Mouse (Mus musculus) cerebellum, adult 9-11 months (tissue): ENCODE data around the gene Tmem151a.

Experiments
- DNase-seq: peaks from one replicate; pipeline ENCODE4 v3.0.0; 2022

Tmem151a gene

GRCm38 (mm10) chr19:5067040-5067799, 18.1 kb downstream of the Tmem151a start:
- peak; percentile 28 for DNase-seq

GRCm38 (mm10) chr19:5065104-5065503, 20.2 kb downstream of the Tmem151a start:
- no peak for DNase-seq

GRCm38 (mm10) chr19:5062446-5062845, 22.9 kb downstream of the Tmem151a start:
- no peak for DNase-seq

- DNase-seq: no peak
These were observed 23.3 kb downstream of the Tmem151a start for GRCm38 (mm10) chr19:5062041-5062440.

GRCm38 (mm10) chr19:5060365-5061330, 24.7 kb downstream of the Tmem151a start:
- no peak for DNase-seq

DNA sequence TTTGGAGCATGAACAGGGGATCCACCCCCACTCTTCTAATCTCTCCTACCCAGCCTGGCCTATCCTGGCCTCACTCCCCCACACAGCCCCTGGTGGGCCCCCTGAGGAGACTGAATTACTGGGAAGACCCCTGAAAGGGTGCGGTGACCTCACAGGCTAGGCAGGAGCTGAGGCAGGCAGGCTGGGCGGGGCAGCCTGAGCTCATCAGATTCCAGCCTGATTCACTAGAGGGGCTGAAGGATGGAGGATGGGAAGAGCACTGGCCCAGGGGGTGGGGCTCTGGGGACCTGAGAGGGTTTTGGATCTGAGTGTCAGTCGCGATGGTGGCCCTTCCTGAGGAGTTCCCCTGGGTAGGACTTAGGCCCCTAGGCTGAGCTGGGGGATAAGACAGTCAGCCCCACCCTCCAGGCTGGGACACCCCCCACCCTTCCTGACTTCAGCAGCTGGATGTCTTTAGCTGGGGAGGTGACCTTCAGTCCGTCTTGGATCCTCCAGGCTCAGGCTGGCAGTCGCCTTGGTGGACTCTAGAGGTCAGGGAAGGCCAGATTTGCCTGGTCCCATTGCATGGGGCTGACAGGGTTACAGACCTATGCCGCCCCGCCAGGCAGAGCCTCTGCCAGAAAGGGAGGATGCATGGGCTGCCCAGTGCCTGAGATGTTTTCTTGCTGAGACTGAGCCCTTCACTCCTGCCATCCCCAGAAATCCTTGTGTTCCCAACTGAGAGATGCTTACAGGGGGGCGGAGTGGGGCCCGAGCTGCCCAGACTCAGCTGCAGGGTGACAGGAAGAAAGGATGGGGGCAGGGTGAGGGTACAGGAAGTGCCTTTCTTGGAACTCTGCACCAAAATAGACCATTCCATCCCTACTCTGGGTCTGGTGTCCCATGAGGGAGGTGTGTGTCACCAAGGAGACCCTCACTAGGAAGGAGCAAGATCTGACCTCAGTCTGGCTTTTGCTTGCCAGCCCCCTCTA, 26.2 kb downstream of the Tmem151a start:
- DNase-seq: no peak

DNA sequence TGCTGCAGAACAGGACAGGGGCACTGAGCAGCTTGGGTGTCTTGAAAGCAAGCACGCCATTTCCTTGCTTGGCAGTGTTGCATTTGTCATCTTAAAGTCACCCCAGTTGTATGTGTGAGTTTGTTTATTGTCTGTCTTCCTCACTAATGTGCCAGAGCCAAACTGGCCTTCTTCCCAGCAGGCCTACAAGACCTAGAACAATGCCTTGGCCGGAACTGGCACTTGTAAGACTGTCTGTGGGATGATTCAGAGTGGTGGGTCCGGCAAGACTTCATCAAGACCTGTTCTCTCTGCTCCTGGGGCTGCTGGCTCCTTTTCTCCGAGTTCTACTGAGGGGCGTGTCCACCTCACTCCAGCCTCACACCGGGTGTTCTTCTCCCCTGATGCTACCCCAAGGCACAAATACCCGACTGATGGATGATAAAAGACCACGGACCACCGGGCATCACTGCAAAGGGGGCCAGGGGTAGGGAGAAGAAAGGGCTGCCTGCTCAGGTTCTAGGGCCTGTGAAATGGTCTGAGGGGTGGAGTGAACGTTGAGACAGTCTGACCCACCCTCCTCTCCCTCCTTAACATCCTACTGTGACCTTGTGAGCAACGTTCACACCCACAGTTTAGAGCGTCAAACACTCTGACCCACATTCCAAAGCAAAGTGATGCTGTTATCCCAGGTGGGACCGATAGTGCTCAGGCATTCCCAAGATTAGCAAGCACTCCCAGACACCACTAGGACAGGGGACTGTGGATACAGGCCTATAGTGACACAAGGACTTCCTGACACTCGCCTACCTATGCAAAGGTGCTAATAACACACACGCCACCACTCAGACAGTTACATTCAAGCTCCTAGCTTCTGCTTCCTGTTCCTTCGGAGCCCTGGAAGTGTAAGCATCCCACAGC, 27.2 kb downstream of the Tmem151a start:
- DNase-seq: no peak

DNA sequence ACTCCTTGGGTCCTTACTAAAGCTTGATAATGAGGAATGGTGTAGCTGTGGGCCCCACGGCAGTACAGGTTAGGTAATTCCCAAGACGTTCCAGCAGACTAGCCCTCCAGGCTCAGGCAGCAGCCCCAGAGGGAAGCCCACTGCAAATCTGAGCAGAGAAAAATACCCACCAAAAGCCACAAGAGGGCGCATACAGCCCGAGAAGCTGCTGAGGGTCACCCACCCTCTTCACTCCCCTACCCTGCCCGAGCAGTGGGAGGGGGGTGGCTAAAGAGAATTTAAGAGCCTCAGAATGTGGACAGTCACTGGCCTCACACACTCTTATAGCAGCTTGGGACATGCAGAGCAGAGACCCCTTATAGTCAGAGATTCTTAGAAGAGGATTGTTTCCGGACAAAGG, 29.1 kb downstream of the Tmem151a start:
- no peak for DNase-seq

- DNase-seq: peak; percentile 80
These were observed 31.4 kb downstream of the Tmem151a start for GRCm38 (mm10) chr19:5053909-5054308.

DNA sequence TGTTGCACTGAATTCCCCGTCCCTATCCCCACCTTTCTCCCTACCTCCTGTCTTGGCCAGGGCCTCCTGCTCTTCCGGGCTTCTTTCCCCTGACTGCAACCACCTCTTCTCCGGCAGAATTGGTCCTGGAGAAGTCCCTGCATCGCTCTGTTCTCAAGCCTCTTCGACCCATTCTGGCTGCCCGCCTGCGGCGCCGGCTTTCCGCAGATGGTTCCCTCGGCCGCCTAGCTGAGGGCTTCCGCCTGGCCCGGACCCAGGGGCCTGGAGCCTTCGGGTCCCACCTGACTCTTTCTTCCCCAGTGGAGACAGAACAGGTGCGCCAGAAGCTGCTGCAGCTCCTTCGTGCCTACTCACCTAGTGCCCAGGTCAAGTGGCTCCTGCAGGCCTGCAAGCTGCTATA, 32.5 kb downstream of the Tmem151a start:
- DNase-seq: peak; percentile 84

GRCm38 (mm10) chr19:5052166-5052822, 33.0 kb downstream of the Tmem151a start:
- peak; percentile 79 for DNase-seq

DNA sequence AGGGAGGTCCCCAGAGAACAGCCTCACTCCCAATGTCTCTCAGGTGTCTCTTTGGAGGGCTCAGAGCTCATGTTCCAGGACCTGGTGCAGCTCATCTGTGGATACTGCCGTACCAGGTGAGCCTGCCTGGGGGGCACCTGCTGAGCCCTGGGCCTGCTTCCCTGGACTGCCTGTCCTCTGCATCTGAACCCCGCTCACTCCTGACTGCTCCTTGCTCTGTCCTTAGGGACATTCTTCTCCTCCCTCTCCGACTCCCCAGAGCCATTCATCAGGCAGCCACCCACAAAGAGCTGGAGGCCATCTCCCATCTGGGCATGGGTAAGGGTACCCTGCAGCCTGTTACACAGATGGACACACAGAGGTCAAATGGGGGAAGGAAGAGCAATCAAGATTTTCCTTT, 33.8 kb downstream of the Tmem151a start:
- peak; percentile 52 for DNase-seq

- peak; percentile 55 for DNase-seq
These were observed 34.3 kb downstream of the Tmem151a start for GRCm38 (mm10) chr19:5051031-5051430.

- DNase-seq: peak; percentile 72
These were observed 35.1 kb downstream of the Tmem151a start, which contains the start of gene Rin1 for GRCm38 (mm10) chr19:5050047-5050905. TSS of gene Rin1 (plus strand) at chr19:5050481.

DNA sequence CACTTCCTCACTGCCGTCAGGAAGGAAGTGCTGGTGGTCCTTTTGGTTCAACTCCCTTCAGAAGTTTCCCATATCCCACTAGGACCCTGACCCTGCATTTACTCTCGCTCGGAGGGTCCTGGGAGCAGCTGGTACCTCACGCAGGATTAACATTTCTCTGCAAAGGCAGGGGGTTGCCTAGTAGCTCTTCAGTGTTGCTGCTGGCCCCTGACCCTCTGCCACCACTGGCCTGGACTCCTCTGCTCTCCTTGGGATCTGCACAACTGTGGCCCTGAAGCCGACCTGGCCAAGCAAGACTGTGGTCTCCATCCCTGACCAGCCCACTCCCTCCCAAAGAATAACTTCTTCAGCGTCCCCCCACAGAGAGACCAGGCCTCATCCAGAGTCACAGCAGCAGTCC, 36.0 kb downstream of the Tmem151a start:
- DNase-seq: peak; percentile 48

DNA sequence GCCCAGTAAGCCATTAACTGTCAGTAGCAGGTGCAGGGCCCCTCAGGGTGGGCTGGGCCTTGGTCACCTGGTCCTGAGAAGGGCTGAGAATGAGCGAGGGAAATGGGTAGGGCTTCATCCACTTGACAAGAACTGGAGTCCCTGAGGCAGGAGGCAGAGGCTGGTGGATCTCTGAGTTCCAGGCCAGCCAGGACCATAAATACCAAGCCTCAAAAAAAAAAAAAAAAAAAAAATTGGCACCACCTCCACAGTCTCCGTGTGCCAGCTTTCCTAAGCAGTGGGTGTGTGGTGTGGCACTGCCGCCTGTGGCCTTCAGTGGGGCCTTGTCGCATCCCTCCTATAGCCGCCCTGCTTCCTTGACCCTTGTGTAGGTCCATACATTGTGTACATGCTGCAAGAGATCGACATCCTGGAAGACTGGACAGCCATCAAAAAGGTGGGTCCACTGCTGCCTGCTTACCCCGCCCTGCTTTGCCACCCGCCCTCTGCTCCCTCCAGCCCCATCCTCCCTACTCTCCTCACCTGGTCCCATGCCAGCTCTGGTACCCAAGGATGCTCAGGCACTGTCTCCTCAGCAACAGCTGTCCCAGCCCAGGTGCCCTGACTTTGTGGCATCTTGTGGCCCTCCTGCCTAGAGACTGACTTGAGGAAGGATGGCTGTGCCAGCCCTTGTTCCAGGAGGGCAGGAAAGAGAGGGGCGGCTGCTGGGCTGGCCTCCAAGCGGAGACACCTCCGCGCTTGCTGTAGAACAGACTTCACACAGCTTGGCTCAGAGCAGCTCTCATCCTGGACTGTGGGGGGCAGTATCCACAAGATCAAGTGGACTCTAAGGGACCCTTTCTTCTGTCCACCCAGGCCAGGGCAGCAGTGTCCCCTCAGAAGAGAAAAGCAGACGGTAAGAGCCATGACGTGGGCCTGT, 36.9 kb downstream of the Tmem151a start:
- DNase-seq: peak; percentile 56

- no peak for DNase-seq
These were observed 39.8 kb downstream of the Tmem151a start for GRCm38 (mm10) chr19:5045531-5045930.

GRCm38 (mm10) chr19:5041588-5041987, 43.7 kb downstream of the Tmem151a start:
- DNase-seq: no peak
